Mouse (Mus musculus): ENCODE measurements around the gene Jade2. TPM values are rescaled to one million over a fixed set of nuclear protein-coding genes. Genes with fewer than 3 reads are reported as not detected.

Jade2 gene
- polyA plus RNA-seq, 1 experiment from 2014 or later = 0.55 TPM

- H3K9me3 ChIP-seq (replicated peaks) = no peaks in the 10 kb centered on the region
- WGBS (ENCODE audit: insufficient replicate concordance) = 75% methylated on average over 9 of the region's 9 CpGs
- no peak overlapping the region for H3K4me3 ChIP-seq (replicated peaks)
- ATAC-seq (ENCODE audit: low read depth) = no peak
- peaks cover 10% of the 10 kb centered on the region for H3K4me1 ChIP-seq (replicated peaks)
- H3K9ac ChIP-seq = no peak overlapping the region
- H3K36me3 ChIP-seq = peaks cover 54% of the 10 kb centered on the region
- no peak overlapping the region for H3K27ac ChIP-seq
- no peaks in the 10 kb centered on the region for H3K27me3 ChIP-seq
- DNase-seq = no peak
- no peak overlapping the region for H3K4me2 ChIP-seq
Measured at GRCm38 (mm10) chr11:51780773-51781267, 76.6 kb downstream of the Jade2 start.

GRCm38 (mm10) chr11:51777478-51777877, 80.0 kb downstream of the Jade2 start:
- ATAC-seq (ENCODE audit: low read depth) (no peak), DNase-seq (no peak)
- H3K9ac ChIP-seq = no peak overlapping the region
- H3K4me1 ChIP-seq (replicated peaks) = peaks cover 29% of the 10 kb centered on the region
- no peak overlapping the region for H3K4me2 ChIP-seq
- H3K36me3 ChIP-seq = peaks cover 34% of the 10 kb centered on the region
- no peak overlapping the region for H3K27ac ChIP-seq
- 78% methylated on average over 5 of the region's 5 CpGs for WGBS (ENCODE audit: insufficient replicate concordance)
- no peak overlapping the region for H3K4me3 ChIP-seq (replicated peaks)
- H3K9me3 ChIP-seq (replicated peaks) = no peaks in the 10 kb centered on the region
- H3K27me3 ChIP-seq = no peaks in the 10 kb centered on the region

DNA sequence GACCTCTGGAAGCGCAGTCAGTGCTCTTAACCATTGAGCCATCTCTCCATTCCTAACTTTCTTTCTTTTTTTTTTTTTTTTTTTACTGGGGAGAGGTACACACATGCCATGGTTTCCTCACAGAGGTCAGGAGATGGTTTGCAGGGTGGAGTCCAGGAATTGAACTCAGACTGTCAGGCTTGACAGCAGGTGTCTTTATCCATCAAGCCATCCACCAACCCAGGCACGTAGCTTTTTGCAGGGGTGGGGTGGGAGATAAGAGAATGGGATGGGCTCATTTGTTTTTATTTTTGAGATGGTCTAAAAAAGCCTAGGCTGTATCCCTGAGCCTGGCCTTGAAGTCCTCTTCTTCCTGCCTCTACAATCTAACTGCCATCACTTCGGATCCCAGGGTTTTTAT, 81.9 kb downstream of the Jade2 start:
- Histone ChIP-seq H3K4me2 (no peak overlapping the region), H3K4me1 (replicated peaks) (peaks cover 29% of the 10 kb centered on the region), H3K27ac (peak overlapping the region; percentile 56; the same call in 1 of the 2 replicates), H3K36me3 (peaks cover 18% of the 10 kb centered on the region), H3K9me3 (replicated peaks) (no peaks in the 10 kb centered on the region), H3K4me3 (replicated peaks) (no peak overlapping the region), H3K27me3 (no peaks in the 10 kb centered on the region), H3K9ac (no peak overlapping the region)
- DNase-seq (peak; percentile 23), ATAC-seq (ENCODE audit: low read depth) (peak; percentile 71)
- WGBS (ENCODE audit: insufficient replicate concordance) = 73% methylated on average over 3 of the region's 3 CpGs

DNA sequence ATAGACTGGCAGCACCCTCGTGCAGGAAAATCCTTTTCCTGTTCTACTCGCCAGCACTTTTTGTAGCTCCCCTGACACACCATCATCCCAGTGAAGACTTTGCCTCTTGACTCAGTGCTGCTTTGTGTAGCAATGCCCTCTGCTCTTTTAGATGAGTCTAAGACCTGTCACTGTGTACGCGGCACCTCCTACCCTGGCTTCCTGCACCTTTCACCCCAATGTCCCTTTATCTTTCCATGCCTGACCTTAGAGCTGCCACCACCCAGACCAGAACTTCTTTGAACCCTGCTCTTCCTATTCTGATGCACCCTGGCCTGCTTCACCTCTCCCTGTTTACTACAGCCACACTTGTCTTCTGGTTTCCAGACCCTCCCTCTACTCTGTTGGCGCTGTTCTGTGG, 89.2 kb downstream of the Jade2 start:
- DNase-seq (no peak), ATAC-seq (ENCODE audit: low read depth) (peak; percentile 67)
- Histone ChIP-seq H3K9me3 (replicated peaks) (no peaks in the 10 kb centered on the region), H3K9ac (no peak overlapping the region), H3K4me1 (replicated peaks) (peaks cover 50% of the 10 kb centered on the region), H3K27ac (peak overlapping the region; percentile 77), H3K4me3 (replicated peaks) (no peak overlapping the region), H3K4me2 (0 out of 2 replicates have a peak overlapping the region, but pooled peaks have one; percentile 25), H3K36me3 (peaks cover 3% of the 10 kb centered on the region), H3K27me3 (no peaks in the 10 kb centered on the region)
- 57% methylated on average over 5 of the region's 5 CpGs for WGBS (ENCODE audit: insufficient replicate concordance)

DNA sequence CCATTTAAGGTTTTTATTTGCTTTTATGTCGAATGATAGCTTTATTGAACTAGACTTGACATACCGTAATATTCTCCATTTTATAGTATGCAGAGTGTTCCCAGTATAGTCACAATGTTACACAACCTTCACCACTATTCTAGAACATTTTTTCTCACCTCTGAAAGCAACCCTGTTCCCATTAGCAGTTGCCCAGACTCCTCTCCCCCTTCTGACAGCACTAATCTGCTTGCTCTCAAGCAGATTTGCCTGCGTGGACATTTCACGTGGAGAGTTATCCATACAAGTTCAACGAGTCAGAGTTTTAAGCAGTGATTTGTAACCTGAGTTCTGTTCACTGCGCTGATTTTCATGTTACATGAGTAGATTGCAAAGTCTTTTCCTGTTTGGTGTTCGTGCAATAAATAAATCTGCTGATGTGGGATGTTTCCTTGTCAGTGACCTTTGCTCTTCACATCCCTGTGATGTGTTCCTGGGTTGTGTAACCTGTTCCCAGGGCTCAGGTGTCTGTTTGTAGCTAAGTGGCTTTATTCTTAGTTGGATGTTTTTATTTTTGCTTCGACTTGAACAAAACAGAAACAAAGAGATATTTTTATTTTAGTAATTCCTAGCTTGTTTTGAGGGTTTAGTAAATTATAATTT, 89.8 kb downstream of the Jade2 start:
- 65% methylated on average over 8 of the region's 8 CpGs for WGBS (ENCODE audit: insufficient replicate concordance)
- no peak for ATAC-seq (ENCODE audit: low read depth)
- H3K36me3 ChIP-seq = peaks cover 3% of the 10 kb centered on the region
- no peak overlapping the region for H3K9ac ChIP-seq
- H3K4me3 ChIP-seq (replicated peaks) = no peak overlapping the region
- no peak for DNase-seq
- no peaks in the 10 kb centered on the region for H3K9me3 ChIP-seq (replicated peaks)
- peak overlapping the region; percentile 58 for H3K27ac ChIP-seq
- H3K4me2 ChIP-seq = no peak overlapping the region
- peaks cover 54% of the 10 kb centered on the region for H3K4me1 ChIP-seq (replicated peaks)
- H3K27me3 ChIP-seq = no peaks in the 10 kb centered on the region

GRCm38 (mm10) chr11:51764816-51765215, 92.6 kb downstream of the Jade2 start:
- Histone ChIP-seq H3K4me3 (replicated peaks) (peak overlapping the region; percentile 94), H3K36me3 (no peaks in the 10 kb centered on the region), H3K4me2 (peak overlapping the region; percentile 82), H3K9ac (peak overlapping the region; percentile 88; the same call in 1 of the 2 replicates), H3K27ac (no peak overlapping the region), H3K27me3 (peaks cover 9% of the 10 kb centered on the region; the same call in 1 of the 2 replicates), H3K4me1 (replicated peaks) (peaks cover 54% of the 10 kb centered on the region), H3K9me3 (replicated peaks) (no peaks in the 10 kb centered on the region)
- ATAC-seq (ENCODE audit: low read depth) = no peak
- WGBS (ENCODE audit: insufficient replicate concordance) = 65% methylated on average over 4 of the region's 4 CpGs
- no peak for DNase-seq

DNA sequence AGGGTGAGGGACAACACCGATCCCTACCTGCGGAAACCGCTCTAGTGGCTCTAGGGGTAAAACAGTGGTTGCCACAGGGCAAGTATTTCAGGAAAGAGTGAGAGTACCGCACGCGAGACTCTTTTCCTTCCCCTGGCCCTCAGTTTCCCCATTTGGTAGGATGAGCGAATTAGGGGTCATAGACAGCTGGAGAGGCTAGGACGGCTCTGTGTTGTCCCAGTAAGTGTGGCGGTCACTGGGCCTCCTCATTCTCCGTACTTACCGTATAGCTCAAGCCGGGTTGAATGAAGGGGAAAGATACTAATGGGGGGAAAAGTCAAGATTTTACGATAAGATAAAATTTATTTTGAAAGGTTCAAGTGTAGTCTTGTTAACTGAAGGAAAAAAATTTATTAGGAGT, 93.5 kb downstream of the Jade2 start:
- Histone ChIP-seq H3K9me3 (replicated peaks) (no peaks in the 10 kb centered on the region), H3K4me1 (replicated peaks) (peaks cover 49% of the 10 kb centered on the region), H3K4me2 (peak overlapping the region; percentile 82), H3K27ac (peak overlapping the region; percentile 61; the same call in 1 of the 2 replicates), H3K36me3 (no peaks in the 10 kb centered on the region), H3K9ac (peak overlapping the region; percentile 88), H3K27me3 (peaks cover 9% of the 10 kb centered on the region; the same call in 1 of the 2 replicates), H3K4me3 (replicated peaks) (peak overlapping the region; percentile 94)
- no peak for DNase-seq
- WGBS (ENCODE audit: insufficient replicate concordance) = 2% methylated on average over 13 of the region's 13 CpGs
- peak; percentile 34 for ATAC-seq (ENCODE audit: low read depth)

Other genes with a start within 250 kb of the Jade2 start
- 186 and 203 TPM in 2 replicates for gene Nhp2, start 237.9 kb downstream of the Jade2 start, polyA plus RNA-seq (2015; fragmentation: Nextera tagmentation; extraction: Ambion mirVana)
- gene Rmnd5b, start 221.8 kb downstream of the Jade2 start, polyA plus RNA-seq (2015; fragmentation: Nextera tagmentation; extraction: Ambion mirVana) = 24.9 and 25.1 TPM in 2 replicates
- 3.1 and 3.2 TPM in 2 replicates for gene N4bp3, start 206.8 kb downstream of the Jade2 start, polyA plus RNA-seq (2015; fragmentation: Nextera tagmentation; extraction: Ambion mirVana)
- 0.29 and 0.49 TPM in 2 replicates for gene D930048N14Rik, start 206.7 kb downstream of the Jade2 start, polyA plus RNA-seq (2015; fragmentation: Nextera tagmentation; extraction: Ambion mirVana)
- 45.2 and 50.6 TPM in 2 replicates for gene 0610009B22Rik, start 168.8 kb downstream of the Jade2 start, polyA plus RNA-seq (2015; fragmentation: Nextera tagmentation; extraction: Ambion mirVana)
- gene Sec24a, start 94.0 kb downstream of the Jade2 start, polyA plus RNA-seq (2015; fragmentation: Nextera tagmentation; extraction: Ambion mirVana) = 5.8 and 8.4 TPM in 2 replicates
- gene Sar1b, start 94.0 kb downstream of the Jade2 start, polyA plus RNA-seq (2015; fragmentation: Nextera tagmentation; extraction: Ambion mirVana) = 90.3 and 101 TPM in 2 replicates
- 60.1 and 67.3 TPM in 2 replicates for gene Cdkn2aipnl, start 110.0 kb upstream of the Jade2 start, polyA plus RNA-seq (2015; fragmentation: Nextera tagmentation; extraction: Ambion mirVana)
- gene Ube2b, start 143.1 kb upstream of the Jade2 start, polyA plus RNA-seq (2015; fragmentation: Nextera tagmentation; extraction: Ambion mirVana) = 135 and 142 TPM in 2 replicates
- 1.7 TPM in 2 replicates for gene Cdkl3, start 146.6 kb upstream of the Jade2 start, polyA plus RNA-seq (2015; fragmentation: Nextera tagmentation; extraction: Ambion mirVana)
- gene Ppp2ca, start 241.0 kb upstream of the Jade2 start, polyA plus RNA-seq (2015; fragmentation: Nextera tagmentation; extraction: Ambion mirVana) = 37.6 and 41.1 TPM in 2 replicates